Mouse (Mus musculus) gastrocnemius, postnatal 25 days (tissue): ENCODE measurements at regions not wholly inside any gene's neighbourhood (a gene's known extent, or its start where the extent isn't known, plus 50 kb on each side); places are given as distances from the start of the nearest gene placed in this dataset.

Experiments
- DNase-seq: peaks from one replicate; pipeline ENCODE4 v3.0.0; 2022

DNA sequence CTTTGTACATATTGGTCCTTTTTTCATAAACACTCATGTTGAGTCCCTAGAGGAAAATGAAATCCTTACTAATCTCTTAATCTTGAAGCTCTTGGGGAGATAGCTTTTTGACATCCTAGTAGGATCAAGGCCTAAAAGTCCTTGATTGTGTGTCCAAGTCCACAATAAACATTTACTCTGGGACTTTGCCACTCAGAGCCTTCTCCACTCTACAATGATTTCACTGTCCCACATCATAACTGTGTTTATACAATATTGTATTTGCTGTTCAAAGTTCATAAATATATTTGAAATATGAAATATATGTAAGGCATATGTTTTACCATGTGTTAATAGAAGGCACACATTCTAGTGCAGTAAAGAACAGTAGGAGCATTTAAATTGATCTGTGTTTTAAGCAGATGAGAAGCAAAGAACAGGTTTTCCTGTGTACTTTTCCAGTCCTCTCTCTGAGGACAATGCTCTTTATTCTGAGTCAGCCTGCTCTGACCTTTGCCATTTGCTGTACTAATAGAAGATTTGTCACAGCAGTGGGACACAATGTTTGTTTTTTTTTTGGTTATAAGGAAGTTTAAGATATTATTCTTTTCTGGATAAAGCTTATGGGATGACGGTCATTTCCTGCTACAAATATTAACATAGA lies 130.7 kb upstream of the Gprin3 start:
- no peak for DNase-seq

DNA sequence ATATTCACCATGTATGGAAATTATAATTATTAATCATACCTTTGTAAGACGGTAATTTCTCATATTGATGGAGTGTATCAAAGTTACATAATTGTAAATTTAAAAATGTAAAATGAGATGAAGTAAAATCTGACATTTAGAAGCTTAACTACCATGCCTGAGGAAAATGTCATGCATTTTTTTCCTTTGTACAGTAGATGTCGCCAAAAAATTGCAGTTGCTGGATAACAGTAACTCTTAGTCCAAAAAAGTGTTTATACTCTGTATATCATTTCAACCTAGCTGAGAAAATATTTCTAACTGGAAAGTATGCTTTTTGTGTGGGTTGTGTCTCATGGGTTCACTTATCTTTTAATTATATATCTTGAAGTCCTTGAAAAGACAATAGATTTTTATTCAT lies 110.9 kb upstream of the Gprin3 start:
- no peak for DNase-seq

DNA sequence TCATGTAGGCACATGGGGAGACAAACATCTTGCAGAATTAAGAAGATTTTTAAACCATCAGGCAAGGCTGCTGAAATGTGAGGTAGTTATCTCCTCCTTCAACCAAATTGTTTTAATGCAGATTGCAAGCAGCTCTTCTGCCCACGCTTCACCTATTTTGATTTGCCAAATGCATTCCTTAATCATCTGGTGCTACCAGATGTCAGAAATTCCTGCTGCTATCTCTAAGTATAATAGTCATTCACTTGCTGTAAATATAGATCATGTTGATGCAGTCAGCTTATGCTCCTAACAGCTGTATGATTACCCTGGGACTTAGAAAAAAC lies 98.8 kb upstream of the Gprin3 start:
- no peak for DNase-seq

DNA sequence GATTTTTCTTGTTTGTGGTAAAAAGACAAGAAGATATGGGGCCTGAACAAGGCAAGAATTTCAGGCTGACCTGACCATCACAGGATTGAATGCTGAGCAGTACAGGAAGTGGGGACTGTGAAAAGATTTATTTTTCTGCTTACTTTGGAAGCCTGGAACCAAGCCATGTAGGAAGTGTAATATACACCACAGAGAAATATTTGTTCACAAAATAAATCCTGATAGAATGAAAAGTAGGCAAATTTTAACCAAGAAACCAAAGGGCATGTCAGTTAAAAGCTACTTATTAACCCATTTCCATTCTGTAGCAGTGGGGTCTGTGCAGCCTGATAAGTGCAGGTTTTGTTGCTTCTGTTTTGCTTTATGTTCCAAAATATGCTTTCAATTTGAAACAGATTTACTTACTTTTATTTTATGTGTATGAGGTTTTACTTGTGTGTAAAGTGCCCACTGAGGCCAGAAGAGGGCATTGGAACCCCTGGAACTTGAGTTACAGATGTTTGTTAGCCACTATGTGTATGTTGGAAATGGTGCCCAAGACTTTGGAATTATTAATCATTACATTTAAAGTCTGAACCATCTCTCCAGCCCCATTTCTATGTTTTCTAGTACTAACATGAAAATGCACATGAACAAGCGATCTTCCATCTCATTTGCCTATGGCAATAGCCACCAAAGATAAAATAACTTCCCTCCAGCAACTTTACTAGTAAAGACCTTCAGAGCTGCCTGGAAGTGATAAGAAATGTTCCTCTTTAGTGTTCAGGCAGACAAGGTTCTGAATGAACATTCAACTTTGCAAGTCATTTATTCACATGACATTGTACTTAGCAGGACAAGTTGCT lies 98.2 kb upstream of the Gprin3 start:
- no peak for DNase-seq

DNA sequence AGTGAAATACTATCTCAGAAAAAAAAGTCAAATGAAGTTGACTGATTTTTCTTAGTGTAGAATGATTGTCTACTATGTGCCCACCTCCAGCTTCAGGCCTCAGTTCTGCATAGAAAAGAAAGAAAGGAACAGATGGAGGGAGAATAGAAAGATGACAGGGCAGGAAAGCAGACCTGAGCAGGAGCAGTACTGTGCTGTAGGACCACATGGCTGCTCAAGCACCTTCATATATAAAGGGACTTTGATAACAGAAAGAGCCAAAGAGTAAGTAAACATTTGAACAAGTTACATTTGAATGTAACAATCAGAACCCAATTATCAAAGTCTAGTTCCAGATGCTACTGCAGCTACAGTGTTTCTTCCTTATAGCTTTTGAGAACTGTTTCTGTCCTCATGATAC lies 96.9 kb upstream of the Gprin3 start:
- no peak for DNase-seq

DNA sequence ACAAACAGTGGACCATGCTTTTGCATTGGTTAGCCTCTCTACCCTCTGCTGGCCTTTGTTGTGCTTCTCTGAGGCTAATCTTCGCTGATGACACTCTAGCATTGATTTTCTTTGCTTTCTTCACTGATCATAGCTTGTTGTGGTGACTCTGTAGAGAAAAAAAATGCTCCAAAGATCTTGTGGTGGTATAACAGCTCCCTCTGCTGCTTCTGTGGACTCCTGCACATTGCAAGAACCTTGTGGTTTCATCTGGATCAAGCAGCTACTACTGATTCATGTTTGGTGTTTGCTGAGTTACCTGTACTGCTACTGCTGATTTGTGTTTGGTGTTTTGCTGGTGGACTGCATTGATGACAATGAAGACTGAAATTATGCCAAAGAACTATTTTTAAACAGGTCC lies 74.7 kb upstream of the Gprin3 start:
- no peak for DNase-seq

DNA sequence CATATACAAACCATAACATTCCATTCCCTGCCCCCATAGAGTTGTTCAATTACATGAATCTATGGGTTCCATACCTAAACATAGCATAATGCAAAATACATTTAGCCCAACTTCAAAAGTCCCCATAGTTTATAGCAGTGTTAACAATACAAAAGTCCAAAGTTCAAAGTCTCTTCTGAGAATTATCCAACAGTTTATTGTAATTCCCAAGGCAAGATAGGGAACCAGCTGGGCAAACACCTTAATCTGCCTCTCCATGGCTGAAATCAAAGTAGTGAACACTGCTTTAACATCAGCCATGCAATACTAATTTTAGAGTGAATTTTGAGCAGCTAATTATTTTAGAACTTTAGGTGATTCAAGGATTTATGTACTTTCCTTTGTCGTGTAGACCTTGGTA lies 72.7 kb upstream of the Gprin3 start:
- no peak for DNase-seq

DNA sequence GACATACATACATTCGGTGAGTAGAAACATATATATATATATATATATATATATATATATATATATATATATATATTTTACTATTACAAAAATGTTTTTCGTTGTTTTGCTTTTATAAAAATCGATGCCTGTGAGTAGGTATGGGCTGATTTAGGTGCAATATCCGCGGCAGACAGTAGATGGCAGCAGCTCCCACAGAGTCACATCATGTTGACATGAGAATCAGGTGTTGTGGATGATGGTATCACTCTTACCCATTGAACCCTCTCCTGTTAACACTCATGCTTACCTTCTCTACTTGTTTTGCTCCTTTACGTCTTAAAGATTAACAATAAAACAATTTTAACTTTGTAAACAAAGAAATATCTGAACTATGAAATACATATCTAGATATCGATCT lies 72.0 kb upstream of the Gprin3 start:
- DNase-seq = peak; percentile 5

DNA sequence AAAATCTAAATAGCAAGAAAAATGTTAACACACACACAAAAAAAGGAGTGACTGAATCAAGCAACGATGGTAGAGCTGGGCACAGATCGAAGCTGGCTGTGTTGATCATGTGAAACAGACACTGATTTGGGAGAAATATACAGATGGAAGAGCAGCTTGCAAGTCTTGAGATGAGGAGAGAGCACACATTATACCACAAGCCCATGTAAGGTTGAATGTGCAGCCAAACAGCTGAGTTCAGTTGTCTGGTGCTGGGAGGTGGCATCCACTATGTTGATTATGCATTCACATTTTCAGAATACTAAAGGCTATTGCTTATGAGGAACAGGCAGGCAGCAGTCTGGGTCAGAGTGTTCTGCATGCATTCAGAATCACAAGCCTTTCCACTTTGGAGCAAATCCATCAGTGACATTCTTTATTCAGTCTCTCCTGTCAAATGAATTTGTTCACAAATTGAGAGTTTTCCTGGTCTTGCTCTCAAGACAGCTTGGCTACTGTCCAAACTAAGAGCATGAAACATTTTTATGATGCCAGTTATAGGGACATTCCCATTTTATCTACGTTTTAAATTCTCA lies 63.0 kb upstream of the Gprin3 start:
- DNase-seq = no peak

DNA sequence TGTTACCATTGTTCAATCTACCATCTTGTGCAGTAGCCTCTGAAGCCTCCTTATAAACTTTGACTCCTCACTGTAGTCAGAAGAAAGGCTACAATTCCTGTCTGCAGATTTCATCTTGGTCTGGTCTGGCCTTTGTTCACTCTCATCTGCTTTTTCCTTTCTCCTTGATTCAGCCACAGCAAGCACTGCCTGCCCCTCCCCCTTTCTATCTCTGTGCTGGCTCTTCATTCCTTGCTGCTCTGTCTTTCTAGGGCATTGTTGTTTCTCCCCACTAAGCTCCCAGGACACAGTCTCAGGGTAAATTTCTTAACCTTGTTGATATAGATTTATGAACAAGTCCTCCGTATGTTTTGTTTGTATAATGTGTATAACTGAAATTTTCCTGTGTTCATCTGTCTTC lies 62.3 kb upstream of the Gprin3 start:
- no peak for DNase-seq

DNA sequence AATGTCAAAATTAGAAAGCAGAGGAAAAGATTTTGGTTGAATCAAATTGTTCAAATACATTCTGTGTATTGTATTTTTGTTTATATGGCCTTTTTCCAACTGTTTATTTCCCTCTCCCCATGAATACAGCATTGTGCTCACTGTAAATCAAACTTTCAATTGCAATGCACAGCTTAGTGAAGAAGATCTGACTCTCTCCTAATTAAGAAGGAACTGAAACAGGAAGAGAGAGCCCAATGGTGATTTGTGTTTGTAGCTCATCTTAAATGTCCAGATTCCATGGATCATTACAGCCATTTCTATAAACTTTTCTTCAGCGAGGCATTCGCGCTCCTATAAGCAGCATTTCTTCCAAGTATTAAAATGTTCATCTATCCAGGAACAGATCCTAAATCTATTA lies 57.9 kb upstream of the Gprin3 start:
- DNase-seq = no peak

DNA sequence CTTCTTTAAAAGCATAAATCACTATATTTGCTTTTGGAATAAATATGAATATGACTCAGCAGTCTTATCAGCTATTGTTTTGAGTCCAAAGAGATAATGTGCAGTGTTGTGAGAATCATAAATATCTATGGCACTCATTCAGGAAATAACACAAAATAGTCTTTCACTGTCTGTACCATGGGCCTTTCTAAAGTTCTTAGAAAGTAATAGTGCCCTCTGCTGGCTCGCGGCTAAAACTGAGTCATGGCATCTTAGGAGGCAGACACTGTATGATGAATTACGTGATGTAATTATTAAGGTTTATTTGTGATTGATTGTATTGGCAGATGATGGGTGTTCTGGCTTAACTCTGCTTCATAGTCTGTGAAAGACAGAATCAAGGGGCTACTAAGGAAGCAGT lies 57.5 kb upstream of the Gprin3 start:
- DNase-seq = peak; percentile 5
